Mouse (Mus musculus) heart, embryonic 15.5 days (tissue): ENCODE results near the gene Fat4. TPM values are rescaled to one million over a fixed set of nuclear protein-coding genes. Genes with fewer than 3 reads are reported as not detected.
A peak's percentile ranks its signal among the peaks of the same experiment; 100 is the strongest.

Experiments used
- ATAC-seq: fragments of 200-750 bp; cut with Nextera tagmentation; replicated peaks from 2 replicates; pipeline ENCODE4 v1.8.0; 2017; ENCODE audit warnings: low read depth, moderate TSS enrichment; ENCODE audit not compliant: insufficient number of reproducible peaks, insufficient read depth, low FRiP score
- H3K27ac ChIP-seq: fragments of 300-500 bp; sonication (generic); 2 replicates; pipeline ENCODE4 v1.5.1; 2015; ENCODE audit warnings: mild to moderate bottlenecking, inconsistent platforms
- H3K27me3 ChIP-seq: fragments of 300-500 bp; sonication (generic); 2 replicates; pipeline ENCODE4 v1.6.1; 2015; ENCODE audit warnings: inconsistent platforms
- H3K36me3 ChIP-seq: fragments of 300-500 bp; sonication (generic); 2 replicates; pipeline ENCODE4 v1.6.1; 2015; ENCODE audit warnings: mild to moderate bottlenecking, inconsistent platforms
- H3K4me1 ChIP-seq: fragments of 300-500 bp; sonication (generic); replicated peaks from 2 replicates; pipeline ENCODE4 v1.6.1; 2015; ENCODE audit warnings: inconsistent platforms
- H3K4me2 ChIP-seq: fragments of 300-500 bp; sonication (generic); 2 replicates; pipeline ENCODE4 v1.6.1; 2015; ENCODE audit warnings: inconsistent platforms, mild to moderate bottlenecking, moderate library complexity
- H3K4me3 ChIP-seq: fragments of 300-500 bp; sonication (generic); 2 replicates; pipeline ENCODE4 v1.5.1; 2015; ENCODE audit warnings: mild to moderate bottlenecking, inconsistent platforms
- H3K9ac ChIP-seq: fragments of 300-500 bp; sonication (generic); 2 replicates; pipeline ENCODE4 v1.6.1; 2015; ENCODE audit warnings: mild to moderate bottlenecking, inconsistent platforms
- H3K9me3 ChIP-seq: fragments of 300-500 bp; sonication (generic); replicated peaks from 2 replicates; pipeline ENCODE4 v1.6.1; 2016; ENCODE audit warnings: inconsistent platforms
- WGBS: fragments of 180-500 bp; shearing (Covaris S2); methylation state at CpG from one replicate; pipeline ENCODE4 v1.1.7; 2015; ENCODE audit warnings: mixed read lengths; 5-methylcytosine and 5-hydroxymethylcytosine counted together
- polyA plus RNA-seq: library from polyadenylated mRNA; unstranded; fragments of >200 nt; fragmentation: Nextera tagmentation; extraction: Ambion mirVana; gene quantifications from 2 replicates; pipeline ENCODE4 v1.2.1, GENCODE M21; 2015

The Fat4 gene
- polyA plus RNA-seq, 1 experiment from 2014 or later = 2.4 TPM

DNA sequence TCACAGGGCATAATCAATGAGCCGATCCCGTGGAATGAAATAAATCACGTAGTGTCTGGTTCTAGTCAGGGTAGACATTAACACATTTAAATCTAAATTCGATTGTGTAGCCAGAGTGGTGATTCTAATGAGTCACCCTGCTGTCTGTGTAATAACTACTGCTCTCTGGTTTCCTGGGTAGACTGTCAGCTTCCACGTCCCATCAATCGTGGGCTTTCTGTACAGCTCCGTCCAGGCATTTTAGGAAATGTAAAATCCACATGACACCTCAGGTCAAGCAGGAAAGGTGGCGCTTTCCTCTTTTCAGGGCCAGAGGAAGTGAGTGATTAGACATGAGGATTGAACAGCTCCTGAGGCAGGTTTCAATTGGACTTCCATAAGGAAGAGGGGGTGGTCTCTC is 50.4 kb downstream of the Fat4 start:
- peaks cover 25% of the 10 kb centered on the region for H3K4me1 ChIP-seq
- ATAC-seq = no peak
- WGBS = 74% methylated on average over 8 of the region's 8 CpGs
- H3K27me3 ChIP-seq = no peaks in the 10 kb centered on the region
- H3K4me2 ChIP-seq = no peak overlapping the region
- H3K4me3 ChIP-seq = no peak overlapping the region
- H3K36me3 ChIP-seq = no peaks in the 10 kb centered on the region
- H3K27ac ChIP-seq = 0 out of 2 replicates have a peak overlapping the region, but pooled peaks have one; percentile 5
- H3K9ac ChIP-seq = no peak overlapping the region
- H3K9me3 ChIP-seq = no peaks in the 10 kb centered on the region

DNA sequence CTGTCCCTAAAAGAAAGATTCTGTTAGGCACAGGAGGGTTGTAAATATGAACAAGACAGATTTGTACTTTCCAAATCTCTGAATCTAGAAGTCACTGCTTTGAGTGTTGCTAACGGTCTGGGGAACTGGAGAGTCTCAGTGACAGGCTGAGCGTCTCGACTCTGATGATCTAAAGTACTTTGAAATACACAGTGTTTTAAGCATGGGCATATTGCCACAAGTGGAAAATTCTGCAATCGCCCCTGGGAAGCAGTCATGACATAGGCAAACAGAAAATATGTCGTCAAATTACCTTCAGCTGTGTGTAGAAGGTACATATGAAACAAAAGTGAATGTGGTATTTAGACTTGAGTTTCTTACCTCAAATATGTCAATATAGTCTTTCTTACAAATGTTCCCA is 51.4 kb downstream of the Fat4 start:
- H3K27ac ChIP-seq = 0 out of 2 replicates have a peak overlapping the region, but pooled peaks have one; percentile 19
- no peaks in the 10 kb centered on the region for H3K36me3 ChIP-seq
- H3K4me1 ChIP-seq = peaks cover 25% of the 10 kb centered on the region
- ATAC-seq = no peak
- WGBS = 42% methylated on average over 5 of the region's 5 CpGs
- no peaks in the 10 kb centered on the region for H3K9me3 ChIP-seq
- no peak overlapping the region for H3K4me3 ChIP-seq
- H3K4me2 ChIP-seq = no peak overlapping the region
- H3K9ac ChIP-seq = no peak overlapping the region
- H3K27me3 ChIP-seq = no peaks in the 10 kb centered on the region

DNA sequence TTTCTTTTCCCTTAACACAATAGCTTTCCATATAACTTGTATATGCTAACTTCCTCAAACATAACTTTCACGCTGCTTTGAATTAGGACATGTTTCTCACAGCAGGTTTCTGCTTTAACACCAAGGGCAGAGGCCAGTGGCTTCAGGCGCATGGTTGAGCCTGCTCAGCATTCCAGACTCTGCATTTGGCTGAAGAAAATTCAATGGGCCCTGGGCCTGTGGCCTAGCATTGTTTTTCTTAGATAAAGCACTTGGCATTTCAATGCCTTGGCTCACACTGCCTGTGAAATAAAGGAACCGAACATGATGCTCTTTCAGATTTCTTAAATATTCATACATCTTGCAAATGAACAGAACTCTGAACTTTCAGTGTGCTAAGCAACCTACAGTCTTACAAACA is 52.8 kb downstream of the Fat4 start:
- H3K9ac ChIP-seq = no peak overlapping the region
- peaks cover 25% of the 10 kb centered on the region for H3K4me1 ChIP-seq
- H3K4me2 ChIP-seq = no peak overlapping the region
- no peaks in the 10 kb centered on the region for H3K27me3 ChIP-seq
- no peak overlapping the region for H3K27ac ChIP-seq
- ATAC-seq = no peak
- no peaks in the 10 kb centered on the region for H3K36me3 ChIP-seq
- H3K4me3 ChIP-seq = no peak overlapping the region
- H3K9me3 ChIP-seq = no peaks in the 10 kb centered on the region
- 17% methylated on average over 3 of the region's 3 CpGs for WGBS

DNA sequence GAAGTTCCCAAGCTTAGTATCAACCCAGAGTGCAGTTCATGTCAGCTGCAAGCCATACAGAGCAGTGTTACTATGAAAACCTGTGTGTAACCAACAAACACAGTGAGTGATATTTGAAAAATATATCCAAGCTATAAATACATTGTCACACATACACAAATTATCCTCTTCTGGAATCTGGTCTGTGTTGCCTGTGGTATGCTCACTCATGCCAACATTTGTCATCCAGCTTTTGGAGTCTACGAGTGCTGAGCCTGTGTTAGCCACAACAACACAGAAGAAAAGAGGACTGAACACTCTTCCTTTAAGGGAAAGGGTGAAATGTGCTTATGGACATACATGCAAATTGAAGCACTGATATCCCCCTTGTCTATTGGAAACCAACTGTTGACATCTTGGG is 53.6 kb downstream of the Fat4 start:
- ATAC-seq = no peak
- no peaks in the 10 kb centered on the region for H3K9me3 ChIP-seq
- H3K4me3 ChIP-seq = no peak overlapping the region
- no peak overlapping the region for H3K27ac ChIP-seq
- H3K9ac ChIP-seq = no peak overlapping the region
- WGBS = 45% methylated on average over 1 of the region's 1 CpGs
- H3K27me3 ChIP-seq = no peaks in the 10 kb centered on the region
- no peak overlapping the region for H3K4me2 ChIP-seq
- H3K36me3 ChIP-seq = no peaks in the 10 kb centered on the region
- H3K4me1 ChIP-seq = peaks cover 25% of the 10 kb centered on the region

DNA sequence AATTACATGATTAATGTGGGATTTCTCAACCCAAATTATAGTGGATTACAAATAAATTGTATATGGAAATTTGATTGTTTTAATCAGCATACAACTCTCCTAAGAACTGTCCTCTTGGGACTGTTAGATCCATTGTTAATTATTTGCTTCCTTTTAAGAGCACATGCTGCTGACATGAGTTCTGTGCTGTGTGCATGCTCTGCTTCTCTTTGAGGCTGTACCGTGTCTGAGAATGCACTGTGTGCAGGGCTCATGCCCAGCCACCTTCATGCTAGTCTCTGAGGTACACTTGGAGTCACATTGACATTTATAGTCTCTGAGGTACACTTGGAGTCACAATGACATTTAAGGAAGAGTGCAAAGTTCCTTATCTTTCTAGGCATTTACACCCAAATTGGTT is 58.4 kb downstream of the Fat4 start:
- no peak overlapping the region for H3K4me2 ChIP-seq
- H3K27ac ChIP-seq = no peak overlapping the region
- no peak overlapping the region for H3K9ac ChIP-seq
- WGBS = 61% methylated on average over 1 of the region's 1 CpGs
- H3K27me3 ChIP-seq = no peaks in the 10 kb centered on the region
- no peak for ATAC-seq
- no peaks in the 10 kb centered on the region for H3K4me1 ChIP-seq
- H3K4me3 ChIP-seq = no peak overlapping the region
- H3K9me3 ChIP-seq = no peaks in the 10 kb centered on the region
- H3K36me3 ChIP-seq = no peaks in the 10 kb centered on the region

DNA sequence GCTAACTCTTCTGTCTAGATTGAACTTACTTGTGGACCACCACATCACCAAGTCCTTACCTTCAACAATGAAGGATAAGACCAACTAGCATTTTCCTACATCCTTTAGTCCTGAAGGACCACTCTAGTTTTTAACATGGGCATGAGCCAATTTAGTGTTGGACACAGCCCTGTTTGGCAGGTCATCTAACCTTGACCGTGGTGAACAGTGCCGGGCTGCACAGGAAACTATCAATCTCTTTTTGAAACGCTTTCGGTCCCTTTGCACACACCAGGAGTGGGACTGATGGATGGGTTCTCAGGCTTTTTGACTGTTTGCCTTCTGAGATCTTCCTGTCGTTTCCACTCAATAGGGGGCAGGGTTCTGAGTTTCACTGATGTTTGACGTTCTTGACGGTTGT is 61.0 kb downstream of the Fat4 start:
- H3K36me3 ChIP-seq = peaks cover 3% of the 10 kb centered on the region; the same call in 1 of the 2 replicates
- H3K9me3 ChIP-seq = no peaks in the 10 kb centered on the region
- H3K27ac ChIP-seq = no peak overlapping the region
- no peaks in the 10 kb centered on the region for H3K4me1 ChIP-seq
- no peak overlapping the region for H3K4me3 ChIP-seq
- H3K27me3 ChIP-seq = no peaks in the 10 kb centered on the region
- H3K4me2 ChIP-seq = no peak overlapping the region
- 67% methylated on average over 7 of the region's 7 CpGs for WGBS
- no peak overlapping the region for H3K9ac ChIP-seq
- ATAC-seq = no peak

DNA sequence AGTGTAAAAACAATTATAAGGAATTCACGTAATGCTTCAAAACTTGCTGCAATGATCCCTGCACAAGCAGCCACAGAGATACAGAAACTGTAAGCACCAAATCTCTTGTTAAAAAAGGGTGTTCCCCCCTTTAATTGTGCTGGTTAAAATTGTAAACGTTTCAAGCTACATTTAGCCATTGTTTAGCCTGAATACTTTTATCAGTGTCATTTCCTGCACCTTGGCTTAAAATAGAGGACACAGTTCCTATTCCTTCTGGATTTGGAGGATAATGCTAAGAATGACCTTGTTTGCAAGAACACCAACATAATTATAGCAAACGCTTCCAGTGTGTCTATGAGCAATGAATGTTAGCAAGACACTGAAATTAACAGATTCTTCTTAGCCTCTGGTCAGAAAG is 65.9 kb downstream of the Fat4 start:
- Histone ChIP-seq H3K9ac (no peak overlapping the region), H3K9me3 (no peaks in the 10 kb centered on the region), H3K4me2 (no peak overlapping the region), H3K4me3 (no peak overlapping the region), H3K36me3 (peaks cover 7% of the 10 kb centered on the region; the same call in 1 of the 2 replicates), H3K4me1 (no peaks in the 10 kb centered on the region), H3K27ac (0 out of 2 replicates have a peak overlapping the region, but pooled peaks have one; percentile 26), H3K27me3 (no peaks in the 10 kb centered on the region)
- no peak for ATAC-seq
- WGBS = 53% methylated on average over 3 of the region's 3 CpGs

DNA sequence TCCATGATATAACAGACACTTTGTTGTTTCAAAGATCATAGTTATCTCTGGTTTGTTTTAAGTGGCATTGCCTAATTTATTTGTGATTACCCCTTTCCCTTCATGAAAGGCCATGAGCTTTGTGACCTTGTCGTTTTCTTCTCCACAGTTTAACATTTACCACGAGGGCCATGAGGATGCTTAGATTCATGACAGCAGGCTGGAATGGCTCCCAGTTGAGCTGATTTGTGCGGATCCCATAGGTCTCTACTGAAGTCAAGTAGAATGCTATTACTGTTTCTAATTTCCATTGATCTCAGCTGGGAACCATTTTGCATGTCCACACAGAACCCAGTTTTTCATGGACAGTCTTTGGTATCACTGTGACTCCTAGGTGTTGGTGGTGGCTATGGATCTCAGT is 67.5 kb downstream of the Fat4 start:
- WGBS = 40% methylated on average over 3 of the region's 3 CpGs
- H3K36me3 ChIP-seq = peaks cover 12% of the 10 kb centered on the region; the same call in 1 of the 2 replicates
- no peak for ATAC-seq

DNA sequence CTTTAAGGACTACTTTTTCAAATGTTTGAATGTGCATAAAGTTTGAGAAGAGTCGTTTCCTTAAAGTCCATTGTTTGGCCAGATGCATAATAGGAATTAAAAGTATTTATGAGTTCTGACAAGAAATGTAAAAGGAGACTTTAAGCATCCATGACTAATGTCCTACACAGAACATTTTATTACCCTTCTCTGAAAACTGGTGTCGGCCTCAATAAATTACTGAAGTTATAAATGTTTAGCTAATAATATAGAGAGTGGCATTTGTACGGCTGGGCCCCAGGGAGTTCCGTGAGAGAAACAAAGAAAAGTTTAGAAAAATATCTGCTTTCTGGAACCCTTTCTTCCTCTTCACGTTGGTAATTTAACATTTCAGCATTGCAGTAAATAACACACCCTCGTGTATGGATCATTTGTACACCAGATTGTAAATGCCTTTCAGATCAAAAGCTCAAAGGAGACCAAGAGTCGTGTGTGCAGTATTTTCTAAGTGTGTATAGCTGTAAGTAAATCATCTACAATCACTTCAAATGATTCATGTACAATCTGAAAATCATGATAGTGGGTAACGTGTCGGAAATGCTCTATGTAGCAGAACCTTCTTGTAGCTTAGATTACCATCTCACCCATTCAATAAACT is 69.4 kb downstream of the Fat4 start:
- ATAC-seq = no peak
- no peak overlapping the region for H3K4me3 ChIP-seq
- WGBS = 77% methylated on average over 9 of the region's 9 CpGs

More for the DNA sequence above, 67.5 kb downstream of the Fat4 start:
- Histone ChIP-seq H3K4me3 (no peak overlapping the region), H3K9ac (no peak overlapping the region), H3K4me1 (no peaks in the 10 kb centered on the region), H3K27ac (no peak overlapping the region), H3K27me3 (no peaks in the 10 kb centered on the region), H3K9me3 (no peaks in the 10 kb centered on the region), H3K4me2 (no peak overlapping the region)

DNA sequence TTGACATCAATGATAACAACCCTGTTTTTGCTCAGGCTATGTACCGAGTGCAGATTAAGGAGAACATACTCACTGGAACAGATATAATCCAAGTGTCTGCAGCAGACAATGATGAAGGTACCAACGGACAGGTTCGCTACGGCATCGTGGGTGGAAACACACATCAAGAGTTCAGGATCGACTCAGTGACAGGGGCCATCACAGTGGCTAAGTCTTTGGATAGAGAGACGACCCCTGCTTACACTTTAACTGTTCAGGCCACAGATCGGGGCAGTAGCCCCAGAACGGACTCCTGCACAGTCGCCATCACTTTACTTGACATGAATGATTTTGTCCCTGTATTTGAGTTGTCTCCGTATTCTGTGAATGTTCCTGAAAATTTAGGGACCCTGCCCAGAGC is 70.4 kb downstream of the Fat4 start:
- Histone ChIP-seq H3K27me3 (no peaks in the 10 kb centered on the region), H3K4me2 (no peak overlapping the region), H3K4me3 (no peak overlapping the region), H3K9ac (no peak overlapping the region), H3K36me3 (peaks cover 9% of the 10 kb centered on the region; the same call in 1 of the 2 replicates), H3K9me3 (no peaks in the 10 kb centered on the region), H3K4me1 (no peaks in the 10 kb centered on the region), H3K27ac (no peak overlapping the region)
- 89% methylated on average over 11 of the region's 11 CpGs for WGBS
- no peak for ATAC-seq

More for the DNA sequence above, 69.4 kb downstream of the Fat4 start:
- no peak overlapping the region for H3K4me2 ChIP-seq
- H3K36me3 ChIP-seq = peaks cover 9% of the 10 kb centered on the region; the same call in 1 of the 2 replicates
- H3K27me3 ChIP-seq = no peaks in the 10 kb centered on the region
- no peak overlapping the region for H3K9ac ChIP-seq
- H3K27ac ChIP-seq = no peak overlapping the region
- no peaks in the 10 kb centered on the region for H3K9me3 ChIP-seq
- H3K4me1 ChIP-seq = no peaks in the 10 kb centered on the region

DNA sequence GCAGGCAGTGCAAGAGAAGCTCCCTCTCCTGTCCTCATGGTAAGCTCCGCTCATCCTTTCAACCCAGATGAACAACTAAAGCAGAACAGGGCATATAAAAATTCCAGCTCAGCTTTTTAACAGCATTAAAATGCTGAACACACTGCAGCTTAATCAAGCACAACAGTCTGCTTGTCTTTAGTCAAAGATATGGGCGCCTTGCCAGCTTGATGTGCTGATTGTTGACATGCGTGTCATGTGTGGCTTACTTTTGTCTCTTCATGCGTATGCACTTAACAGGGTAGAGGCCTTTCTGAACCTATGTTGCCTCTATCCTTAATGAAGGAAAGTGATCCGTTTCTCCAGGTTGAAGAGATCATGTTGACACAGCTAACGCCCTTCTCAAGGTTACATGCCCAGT is 75.6 kb downstream of the Fat4 start:
- ATAC-seq = no peak
- Histone ChIP-seq H3K27ac (no peak overlapping the region), H3K9ac (no peak overlapping the region), H3K36me3 (peaks cover 8% of the 10 kb centered on the region; the same call in 1 of the 2 replicates), H3K4me1 (no peaks in the 10 kb centered on the region), H3K9me3 (no peaks in the 10 kb centered on the region), H3K4me3 (no peak overlapping the region), H3K27me3 (no peaks in the 10 kb centered on the region), H3K4me2 (no peak overlapping the region)
- 72% methylated on average over 6 of the region's 6 CpGs for WGBS

DNA sequence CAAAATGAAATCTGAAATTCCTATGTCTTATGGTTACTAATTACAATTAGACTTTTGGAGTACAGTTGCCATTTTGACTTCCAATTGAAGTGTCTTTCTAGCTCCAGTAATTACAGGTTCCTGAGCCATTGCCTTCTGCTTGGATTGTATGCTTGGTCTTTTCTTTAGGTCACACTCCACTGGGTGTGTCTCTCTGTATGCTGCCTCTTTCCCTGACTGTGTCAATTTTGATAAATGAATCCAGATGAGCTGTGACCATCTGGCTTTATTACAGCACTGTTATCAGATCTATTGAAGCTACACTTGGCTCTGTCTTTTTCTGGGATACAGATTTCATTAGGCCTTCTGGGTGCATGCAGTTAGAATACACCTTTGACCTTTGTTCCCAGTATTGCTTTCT is 80.7 kb downstream of the Fat4 start:
- H3K9ac ChIP-seq = no peak overlapping the region
- ATAC-seq = no peak
- H3K9me3 ChIP-seq = no peaks in the 10 kb centered on the region
- no peak overlapping the region for H3K4me3 ChIP-seq
- H3K27me3 ChIP-seq = no peaks in the 10 kb centered on the region
- H3K4me1 ChIP-seq = no peaks in the 10 kb centered on the region
- H3K4me2 ChIP-seq = no peak overlapping the region
- no peaks in the 10 kb centered on the region for H3K36me3 ChIP-seq
- no peak overlapping the region for H3K27ac ChIP-seq
